Mouse (Mus musculus) retina, embryonic 14.5 days (tissue): Measurements from ENCODE around the gene Serpinf1.
A peak's percentile ranks its signal among the peaks of the same experiment; 100 is the strongest.
"Not testable (repeated sequence)": the region's sequence is repeated elsewhere in the genome, so short reads cannot be mapped to it uniquely, and the experiment has no call there.

Experiments used
- DNase-seq: peaks from one replicate; pipeline ENCODE4 v3.0.0-alpha.2; 2015; ENCODE audit warnings: low spot score

Gene Serpinf1

GRCm38 (mm10) chr11:75421375-75422012 lies 1.0 kb downstream of the Serpinf1 start:
- DNase-seq, result peak; percentile 38

- DNase-seq, result no peak
These were observed 1.6 kb downstream of the Serpinf1 start for GRCm38 (mm10) chr11:75420810-75421374.

GRCm38 (mm10) chr11:75420037-75420436 lies 2.5 kb downstream of the Serpinf1 start:
- DNase-seq, result no peak

- no peak for DNase-seq
These were observed 6.5 kb downstream of the Serpinf1 start for GRCm38 (mm10) chr11:75415994-75416393.

GRCm38 (mm10) chr11:75415096-75415495 lies 7.4 kb downstream of the Serpinf1 start:
- no peak for DNase-seq

- no peak for DNase-seq
These were observed 11.9 kb downstream of the Serpinf1 start for GRCm38 (mm10) chr11:75410591-75410990.

GRCm38 (mm10) chr11:75409679-75410575 lies 12.6 kb downstream of the Serpinf1 start:
- no peak for DNase-seq

- peak; percentile 44 for DNase-seq
These were observed 15.6 kb downstream of the Serpinf1 start for GRCm38 (mm10) chr11:75406865-75407264.

- DNase-seq, result no peak
These were observed 16.4 kb downstream of the Serpinf1 start for GRCm38 (mm10) chr11:75406104-75406503.

- DNase-seq, result no peak
These were observed 17.7 kb downstream of the Serpinf1 start for GRCm38 (mm10) chr11:75404801-75405200.

- no peak for DNase-seq
These were observed 19.0 kb downstream of the Serpinf1 start for GRCm38 (mm10) chr11:75403301-75404052.

- DNase-seq, result peak; percentile 79
These were observed 20.2 kb downstream of the Serpinf1 start for GRCm38 (mm10) chr11:75402271-75402690.

GRCm38 (mm10) chr11:75400099-75400498 lies 22.4 kb downstream of the Serpinf1 start:
- DNase-seq, result no peak

GRCm38 (mm10) chr11:75399411-75399841 lies 23.1 kb downstream of the Serpinf1 start:
- no peak for DNase-seq

- no peak for DNase-seq
These were observed 25.0 kb downstream of the Serpinf1 start for GRCm38 (mm10) chr11:75397452-75397851.

GRCm38 (mm10) chr11:75395611-75396010 lies 26.9 kb downstream of the Serpinf1 start:
- DNase-seq, result no peak

GRCm38 (mm10) chr11:75383529-75383928 lies 39.0 kb downstream of the Serpinf1 start:
- not testable (repeated sequence) for DNase-seq

GRCm38 (mm10) chr11:75378786-75379185 lies 43.7 kb downstream of the Serpinf1 start:
- DNase-seq, result not testable (repeated sequence)

- DNase-seq, result no peak
These were observed 45.4 kb downstream of the Serpinf1 start for GRCm38 (mm10) chr11:75377125-75377524.
